Mouse (Mus musculus) thymus, postnatal 36 days (tissue): ENCODE results near the gene Gsap.
"Not testable (repeated sequence)": the region's sequence is repeated elsewhere in the genome, so short reads cannot be mapped to it uniquely, and the experiment has no call there.

Experiments
- DNase-seq, 2 experiments: peaks; one replicate each; pipeline ENCODE4 v3.0.0; 2022; ENCODE audit warnings: mixed read lengths in 2 of 2

The Gsap gene

DNA sequence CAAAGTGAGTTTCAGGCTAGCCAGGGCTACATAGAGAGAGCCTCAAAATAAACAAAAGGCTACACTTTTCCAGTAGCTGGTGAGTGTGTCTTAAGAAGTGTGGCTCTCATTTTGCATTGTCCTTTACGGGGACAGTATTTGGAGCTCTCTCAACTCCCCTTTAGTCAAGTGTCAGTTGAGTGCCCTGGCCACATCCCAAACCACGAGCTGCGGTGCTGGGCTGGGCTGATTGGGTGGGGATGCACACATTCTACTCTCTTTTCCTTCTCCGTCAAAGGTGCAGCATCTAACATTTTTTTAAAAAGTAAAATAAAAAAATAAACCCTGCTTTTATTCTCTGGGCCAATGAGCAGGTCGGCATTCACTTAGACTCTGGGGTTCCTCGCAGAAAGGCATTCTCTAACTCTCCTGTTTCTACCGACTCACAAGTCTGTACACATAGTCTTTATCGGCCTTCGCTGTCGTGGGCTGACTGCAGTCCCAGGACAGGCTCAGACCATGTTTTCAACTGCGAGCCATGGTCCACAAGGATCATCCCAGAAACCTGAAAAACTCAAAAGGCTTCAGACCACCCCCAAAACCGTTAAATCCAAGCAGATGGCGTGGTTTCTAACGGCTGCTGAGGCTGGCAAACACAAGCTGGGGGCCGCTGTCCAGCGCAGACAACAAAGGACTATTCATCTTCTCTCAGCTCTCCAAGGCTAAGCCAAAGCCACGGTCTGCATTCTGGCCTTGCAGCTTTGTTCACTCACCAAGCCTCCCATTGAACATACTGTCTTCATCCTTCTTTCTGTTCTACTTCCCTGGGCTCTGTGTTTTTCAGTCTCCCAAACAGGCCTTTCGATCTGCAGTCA, 77.4 kb downstream of the Gsap start:
- DNase-seq, result no peak

DNA sequence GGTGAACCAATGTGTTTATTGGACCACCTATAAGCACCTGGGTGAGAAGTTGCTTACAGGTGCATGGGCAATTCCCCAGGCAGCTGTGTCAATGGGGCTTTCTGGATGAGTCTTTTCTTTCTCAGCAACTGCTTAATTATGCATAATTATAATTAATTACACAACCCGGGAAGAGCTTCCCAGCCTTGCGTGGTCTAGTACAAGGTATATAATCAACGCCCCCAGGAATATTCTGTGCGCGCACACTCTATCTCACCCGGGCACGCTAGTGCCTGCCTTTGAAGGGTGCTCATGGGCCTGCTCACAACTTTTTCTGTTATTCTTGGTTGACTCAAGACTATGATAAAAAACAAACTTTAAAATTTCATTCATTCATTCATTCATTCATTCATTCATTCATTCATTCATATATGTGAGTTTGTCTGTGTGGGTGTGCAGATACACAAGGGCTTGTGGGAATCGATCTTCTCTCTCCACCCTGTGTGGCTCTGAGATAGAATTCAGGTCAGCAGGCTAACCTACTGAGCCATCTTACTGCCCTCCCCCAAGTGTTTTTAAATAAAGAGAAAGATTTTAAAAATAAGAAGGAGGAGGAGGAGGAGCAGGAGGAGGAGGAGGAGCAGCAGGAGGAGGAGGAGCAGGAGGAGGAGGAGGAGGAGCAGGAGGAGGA, 78.4 kb downstream of the Gsap start:
- no peak for DNase-seq

DNA sequence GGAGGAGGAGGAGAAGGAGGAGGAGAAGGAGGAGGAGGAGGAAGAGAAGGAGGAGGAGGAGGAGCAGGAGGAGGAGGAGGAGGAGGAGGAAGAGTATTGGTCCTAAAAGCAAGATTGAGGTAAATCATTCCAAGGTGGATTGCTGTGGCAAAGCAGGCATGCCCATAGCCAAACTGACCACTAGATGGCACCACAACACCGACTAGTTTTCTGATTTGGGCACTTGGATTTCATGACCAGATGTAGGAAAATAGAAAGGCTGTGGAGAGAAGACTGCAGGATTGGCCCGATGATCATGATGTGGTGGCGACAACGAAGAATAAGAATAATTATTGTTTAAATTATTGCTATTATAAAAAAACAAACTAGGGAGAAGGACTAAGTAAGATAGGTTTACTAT, 79.0 kb downstream of the Gsap start:
- DNase-seq, result peak; percentile 57 to 66

DNA sequence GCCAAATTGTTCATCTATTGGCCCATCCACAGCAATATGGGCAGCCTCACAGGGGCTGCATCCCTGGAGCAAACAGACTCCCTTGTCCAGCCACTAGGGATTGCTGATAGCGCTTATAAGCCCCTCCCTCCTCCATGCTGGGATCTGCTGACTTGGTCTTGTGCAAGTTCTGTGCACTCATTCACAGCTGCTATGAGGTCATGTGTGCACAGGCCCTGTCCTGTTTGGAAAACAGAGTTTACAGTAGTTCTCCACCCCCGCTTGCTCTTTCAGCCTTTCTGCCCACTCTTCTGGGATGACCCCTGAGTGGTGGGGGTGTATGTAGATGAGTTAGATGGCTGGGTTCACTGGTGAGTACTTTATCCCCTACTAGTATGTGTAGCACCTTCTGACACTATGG, 81.0 kb downstream of the Gsap start:
- no peak for DNase-seq

DNA sequence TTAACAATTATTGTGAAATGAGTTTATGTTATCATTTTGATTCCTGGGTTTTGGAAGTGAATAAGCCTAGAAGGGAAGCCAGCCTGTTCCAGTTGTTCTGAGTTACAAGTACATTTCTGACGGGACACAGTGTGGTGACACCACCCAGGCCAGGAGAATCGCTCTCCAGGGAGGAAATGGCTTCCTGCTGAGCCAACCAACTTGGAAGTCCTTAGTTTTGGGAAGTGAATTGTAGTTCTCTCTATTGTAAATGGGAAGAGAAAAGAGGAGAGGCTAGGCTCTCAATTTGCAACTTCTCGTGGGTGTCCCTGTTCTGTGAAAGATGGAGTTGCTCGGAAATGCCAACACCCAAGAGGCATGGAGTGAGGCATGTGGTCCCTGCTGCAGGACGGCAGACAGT, 83.4 kb downstream of the Gsap start:
- DNase-seq, result no peak

DNA sequence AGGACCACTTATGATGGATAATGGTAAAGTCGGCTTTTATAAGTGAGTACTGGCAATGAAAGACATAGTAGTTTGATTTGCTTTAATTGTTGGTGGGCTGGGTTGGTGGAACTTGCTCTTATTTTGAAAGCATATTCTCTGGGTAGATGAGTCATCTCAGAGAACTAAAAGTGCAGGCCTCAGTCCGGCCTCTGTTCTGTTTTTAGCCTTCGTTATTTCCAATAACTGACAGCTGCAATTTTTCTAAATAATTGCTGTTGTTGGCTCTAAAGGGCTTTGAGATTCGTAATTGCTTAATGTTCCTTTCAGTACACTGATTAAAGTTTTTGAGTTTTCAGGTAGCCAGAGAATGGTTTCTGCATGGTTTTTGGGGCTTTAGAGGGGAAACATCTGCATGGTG, 84.7 kb downstream of the Gsap start:
- no peak for DNase-seq

DNA sequence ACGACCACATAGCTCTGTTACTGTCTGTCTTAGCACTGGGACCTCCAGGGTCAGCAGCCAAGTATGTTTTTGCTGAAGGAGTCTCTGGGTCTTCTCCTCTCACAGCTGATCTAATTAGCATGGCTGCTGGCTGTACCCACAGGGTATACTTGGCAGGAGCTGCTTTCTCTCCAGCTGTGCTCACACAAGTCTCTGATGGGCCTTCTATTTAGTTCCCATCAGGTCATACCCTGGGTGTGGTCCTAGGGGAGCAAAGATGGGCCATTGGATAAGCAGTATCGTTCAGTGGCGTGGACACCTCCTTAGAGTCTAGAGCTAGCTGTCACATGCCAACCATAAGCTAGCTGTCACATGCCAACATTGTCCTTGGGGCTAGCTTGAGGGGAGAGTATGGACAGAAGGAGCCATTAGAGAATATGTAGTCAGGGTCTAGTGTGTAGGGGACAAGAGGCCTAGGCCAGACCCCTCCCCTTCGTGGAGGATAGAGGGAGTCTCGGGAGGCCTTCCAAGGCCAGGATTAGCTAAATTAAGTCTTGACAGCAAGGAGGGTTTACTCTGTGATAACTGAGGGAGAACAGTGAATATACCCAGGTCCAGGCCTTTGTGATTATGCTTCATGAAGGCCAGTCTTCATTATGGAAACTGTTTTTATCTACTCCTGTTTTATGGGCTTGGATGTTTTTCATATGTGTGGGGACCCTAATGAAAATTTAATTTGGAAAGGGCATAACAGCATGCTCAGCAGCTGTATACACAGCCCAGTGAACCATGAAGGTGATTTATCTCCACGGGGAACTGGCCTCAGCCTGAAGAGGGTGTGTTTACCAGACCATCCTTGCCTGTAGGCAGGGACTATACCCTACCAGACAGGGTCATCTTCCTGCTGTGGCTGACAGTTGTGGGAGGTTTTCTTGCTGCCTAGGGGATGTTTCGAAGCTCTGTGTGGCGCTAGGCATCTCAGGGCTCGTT, 85.6 kb downstream of the Gsap start:
- DNase-seq, result no peak

DNA sequence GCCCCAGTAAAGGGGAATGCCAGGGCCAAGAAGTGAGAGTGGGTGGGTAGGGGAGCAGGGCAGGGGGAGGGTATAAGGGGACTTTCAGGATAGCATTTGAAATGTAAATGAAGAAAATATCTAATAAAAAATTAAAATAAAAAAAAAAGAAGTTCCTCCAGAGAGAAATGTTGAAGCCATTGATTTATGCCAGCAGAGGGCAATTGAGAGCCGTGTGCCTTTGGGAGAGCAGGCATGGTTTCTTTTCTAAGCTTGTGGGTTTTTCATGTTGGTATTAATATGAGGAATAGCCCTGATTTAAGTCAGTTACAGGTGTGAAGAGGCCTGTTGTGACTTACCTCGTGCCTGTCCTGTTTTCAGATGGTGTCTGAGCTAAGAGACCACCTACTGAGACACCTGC, 91.6 kb downstream of the Gsap start:
- DNase-seq, result not testable (repeated sequence)

DNA sequence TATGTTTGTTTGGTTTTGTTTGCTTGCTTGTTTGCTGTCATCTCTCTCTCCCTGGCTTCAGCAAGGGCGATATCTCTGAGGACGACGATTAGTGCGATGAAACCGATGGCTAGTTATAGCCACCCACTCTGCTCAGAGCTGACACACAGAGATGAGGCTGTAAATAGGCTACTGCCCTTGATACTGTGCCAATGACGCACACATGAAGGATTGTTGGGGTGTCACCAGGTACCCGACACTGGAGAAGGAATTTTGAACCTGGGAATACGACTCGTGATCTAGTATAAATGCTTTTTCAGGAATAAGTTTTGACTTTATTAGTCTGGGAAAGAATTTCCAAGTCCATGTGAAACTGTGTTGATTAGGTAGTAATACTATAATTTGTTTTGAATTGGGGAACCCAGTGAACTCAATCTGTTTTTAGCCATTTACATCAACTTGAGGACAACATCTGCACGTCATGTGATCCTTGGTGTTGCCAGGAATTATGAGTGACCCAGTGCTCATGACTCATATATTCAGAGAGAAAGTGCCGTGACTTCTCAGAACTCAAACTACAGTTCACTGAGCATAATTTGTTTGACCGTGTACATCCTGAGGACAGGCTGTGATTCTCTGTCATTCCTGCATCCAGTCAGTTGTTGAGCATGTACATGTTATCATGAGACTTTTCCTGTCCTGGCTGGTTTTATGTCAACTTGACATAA, 97.5 kb downstream of the Gsap start:
- no peak for DNase-seq

DNA sequence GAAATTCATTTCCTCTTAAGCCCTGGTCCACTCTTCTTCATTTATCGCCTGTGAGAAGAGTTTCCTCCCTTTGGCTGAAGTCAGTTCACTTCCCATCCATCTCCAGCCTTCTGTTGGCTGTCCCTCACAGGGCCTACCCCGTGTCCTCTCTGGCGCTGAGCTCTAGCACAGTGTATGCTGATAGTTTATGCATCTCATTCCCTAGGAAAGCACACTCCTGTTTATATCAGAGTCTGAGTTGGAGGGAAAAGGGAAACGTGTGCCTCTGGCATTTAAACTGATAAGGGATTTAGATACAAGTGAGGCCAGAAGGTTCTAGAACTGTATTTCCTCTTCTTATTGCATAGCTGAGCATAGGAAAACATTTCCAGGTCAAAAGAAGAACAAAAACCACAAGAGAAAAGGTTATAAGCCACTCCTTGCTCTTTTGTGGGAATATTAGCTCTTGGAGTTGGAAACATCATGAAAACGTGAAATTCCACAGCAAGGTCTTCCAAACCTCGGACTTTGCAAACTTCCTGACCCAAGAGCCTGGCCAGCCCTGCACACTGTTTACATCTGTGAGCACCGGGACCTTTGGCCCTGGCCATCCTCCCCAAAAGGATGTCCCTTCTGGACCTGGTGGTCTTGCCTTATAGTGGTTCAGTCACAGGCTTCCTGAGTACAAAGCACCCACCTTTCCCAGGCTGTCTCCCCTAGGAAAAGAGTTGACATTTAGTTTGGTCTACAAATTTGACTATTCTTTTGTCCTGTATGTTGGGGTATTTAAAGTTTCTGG, 102.8 kb downstream of the Gsap start:
- DNase-seq, result no peak

DNA sequence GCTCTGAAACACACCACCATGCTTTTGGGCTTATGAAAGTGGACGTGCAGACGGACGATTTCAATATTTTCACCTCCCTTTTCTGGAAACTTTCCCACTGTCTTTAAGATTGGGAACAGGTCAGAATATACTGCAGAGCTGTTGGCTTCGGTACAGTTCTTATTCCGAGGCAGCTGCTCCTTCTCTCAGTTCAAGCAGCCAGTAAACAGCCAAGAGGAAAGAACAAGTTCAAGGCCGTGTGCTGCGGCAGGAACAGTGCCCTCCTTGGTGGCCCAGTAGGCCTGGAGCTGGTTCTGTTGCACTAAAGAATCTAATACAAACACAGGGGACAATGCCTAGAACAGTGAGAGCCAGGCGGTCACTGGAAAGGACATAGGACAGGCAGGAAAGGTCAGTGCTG, 104.5 kb downstream of the Gsap start:
- no peak for DNase-seq

DNA sequence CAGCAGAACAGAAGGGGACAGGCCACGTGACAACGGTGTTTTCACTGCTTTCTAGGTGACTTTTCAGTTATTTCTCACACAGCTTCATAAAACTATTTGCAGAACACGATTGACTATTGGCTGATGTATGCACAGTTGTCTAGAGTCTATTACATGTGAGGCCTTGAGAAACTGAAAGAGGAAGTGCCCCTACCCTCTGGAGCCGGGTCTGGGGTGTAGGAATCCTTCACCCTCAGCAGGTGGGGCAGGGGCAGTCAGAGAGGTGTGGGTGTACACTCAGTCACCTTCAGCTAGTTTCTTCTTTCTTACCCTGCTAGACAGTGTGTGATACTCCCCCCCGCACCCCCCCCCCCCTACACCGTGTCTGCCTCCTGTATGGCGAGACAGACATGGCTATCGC, 109.6 kb downstream of the Gsap start:
- DNase-seq, result no peak

DNA sequence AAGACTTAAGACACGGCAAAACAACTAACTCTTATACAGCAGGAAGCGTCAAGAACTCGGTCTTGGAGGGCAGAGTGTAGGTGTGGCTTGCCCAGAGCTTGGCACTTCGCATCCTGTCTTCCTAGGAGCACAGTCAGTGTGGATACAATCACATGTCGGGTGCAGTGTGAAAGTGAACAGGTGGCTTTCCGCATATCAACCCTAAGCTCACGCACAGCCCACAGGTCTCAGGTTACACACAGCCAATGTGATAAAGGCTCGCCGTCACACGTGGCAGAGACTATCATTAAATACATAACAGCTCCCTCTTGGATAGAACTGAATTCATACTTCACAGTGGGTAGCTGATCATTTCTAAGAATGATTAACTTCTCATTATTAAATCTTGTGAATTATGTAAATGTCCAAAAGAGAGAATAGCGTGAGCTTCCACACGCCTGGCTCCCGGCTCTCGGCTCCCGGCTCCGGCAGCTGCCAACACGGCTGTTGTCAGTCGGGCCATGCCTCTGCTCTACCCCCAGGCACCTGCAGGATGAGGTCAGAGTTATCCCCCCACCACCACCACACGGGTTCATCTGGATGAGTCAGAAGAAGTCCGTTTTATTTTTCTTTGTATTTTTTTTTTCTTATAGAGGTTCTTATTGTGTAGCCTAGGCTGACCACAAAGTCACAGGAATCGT, 113.2 kb downstream of the Gsap start:
- no peak for DNase-seq

DNA sequence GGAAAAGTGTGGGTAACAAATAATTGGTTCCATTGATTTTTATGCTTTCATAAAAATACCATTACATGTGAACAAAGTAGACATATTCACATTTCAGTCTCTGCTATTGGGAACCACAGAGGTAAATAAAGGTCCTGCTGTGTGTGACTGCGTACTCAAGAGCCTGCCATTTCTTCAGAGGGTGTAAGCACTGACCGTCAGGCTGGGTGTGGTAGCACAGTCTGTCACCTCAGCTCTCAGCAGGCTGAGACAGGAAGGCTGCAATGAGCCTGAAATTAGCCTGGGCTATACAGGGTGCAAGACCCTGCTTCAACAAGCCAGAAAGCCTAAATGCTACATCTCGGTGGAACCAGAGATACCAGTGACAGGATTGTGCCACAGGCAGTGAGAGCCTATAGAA, 114.0 kb downstream of the Gsap start:
- no peak for DNase-seq

DNA sequence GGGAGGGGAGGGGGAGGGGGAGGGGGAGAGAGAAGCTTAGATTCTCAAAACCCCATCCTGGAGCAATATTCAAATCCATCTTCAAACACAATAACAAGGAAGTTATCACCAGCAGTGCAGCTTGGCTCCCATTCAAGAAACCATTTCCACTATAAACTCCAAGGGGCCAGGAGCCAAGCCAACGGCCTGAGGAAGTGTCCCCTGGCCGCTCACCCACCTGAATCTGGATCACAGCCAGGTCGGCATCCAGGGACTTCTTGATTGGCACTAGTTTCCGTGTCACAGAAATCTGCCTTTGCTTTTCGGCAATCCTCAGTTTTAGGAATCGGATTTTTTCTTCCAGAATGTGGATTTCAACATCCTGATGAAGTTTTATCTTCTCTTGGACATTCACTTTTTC, 115.0 kb downstream of the Gsap start:
- no peak for DNase-seq

DNA sequence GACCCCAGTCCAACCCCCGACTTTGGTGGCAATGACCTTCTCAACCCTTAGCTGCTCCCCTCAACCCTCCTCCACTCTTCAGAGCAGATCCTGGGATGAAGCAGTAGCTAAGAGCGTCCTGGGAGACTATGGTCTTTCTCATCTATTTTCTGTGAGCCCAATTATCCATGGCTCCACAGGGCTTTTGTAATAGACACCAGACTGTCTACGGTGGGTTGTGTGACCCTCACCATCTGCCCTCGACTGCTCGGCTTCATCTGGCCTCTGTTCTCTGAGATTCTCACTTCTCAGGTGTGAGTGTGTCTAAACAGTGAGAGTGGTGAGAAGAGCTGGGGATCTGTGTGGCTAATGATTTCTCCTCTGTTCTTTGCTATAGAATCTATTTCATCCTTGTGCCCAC, 121.1 kb downstream of the Gsap start:
- no peak for DNase-seq

DNA sequence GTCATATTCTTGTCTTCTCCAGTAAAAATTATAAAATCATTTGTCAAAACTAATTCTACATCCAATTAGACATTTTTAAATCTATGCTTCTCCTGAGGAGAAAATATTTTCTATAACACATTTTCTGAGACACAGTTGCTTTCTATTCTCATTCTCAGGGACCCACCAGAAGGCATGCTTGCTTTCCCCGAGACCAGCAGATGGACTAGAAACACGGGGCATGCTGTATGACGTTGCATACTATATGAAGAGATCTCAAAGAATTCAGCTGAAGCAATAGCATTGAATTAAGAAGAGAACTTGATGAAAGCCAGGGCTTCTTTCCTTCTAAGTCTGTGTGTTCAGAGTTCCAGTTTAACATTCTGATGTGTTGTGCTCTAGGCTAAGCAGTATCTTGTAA, 128.6 kb downstream of the Gsap start:
- no peak for DNase-seq

DNA sequence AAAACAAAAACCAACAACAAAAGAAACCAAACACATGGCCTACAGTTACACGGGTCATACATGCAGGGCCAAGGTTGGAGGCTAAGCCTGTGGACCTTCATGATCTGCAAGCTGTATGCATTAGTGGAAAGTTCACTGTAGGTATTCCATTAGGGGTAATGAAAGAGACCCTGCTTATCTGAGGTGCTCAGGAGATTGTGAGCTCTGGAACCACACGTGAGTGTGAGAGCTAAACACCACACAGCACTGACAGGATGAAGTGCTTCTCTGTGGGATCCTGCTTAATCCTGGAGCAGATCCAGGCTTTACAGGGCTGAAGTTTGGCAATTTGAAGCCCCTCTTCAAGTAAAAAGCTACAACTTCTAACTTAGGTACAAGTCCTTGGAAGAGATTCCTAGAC, 134.1 kb downstream of the Gsap start:
- DNase-seq, result no peak

DNA sequence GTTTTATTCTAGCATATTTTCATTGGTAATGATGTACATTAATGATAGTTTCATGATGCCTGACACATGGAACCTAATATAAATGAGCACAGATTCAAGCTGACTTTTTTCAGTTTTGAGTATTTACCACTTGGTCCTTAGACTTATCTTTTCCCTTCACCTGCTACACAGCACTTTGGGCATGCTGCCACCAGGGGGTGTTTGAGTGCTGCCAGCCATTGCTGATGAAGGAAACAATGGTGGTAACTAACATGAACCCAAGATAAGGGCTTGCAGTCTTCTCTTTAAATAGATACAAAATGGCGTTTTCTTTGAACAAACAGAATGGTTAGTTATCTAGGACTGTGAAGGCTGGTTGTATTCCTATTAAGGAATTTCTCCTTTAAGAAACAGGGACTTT, 140.4 kb downstream of the Gsap start:
- DNase-seq, result peak; percentile 70 to 79

DNA sequence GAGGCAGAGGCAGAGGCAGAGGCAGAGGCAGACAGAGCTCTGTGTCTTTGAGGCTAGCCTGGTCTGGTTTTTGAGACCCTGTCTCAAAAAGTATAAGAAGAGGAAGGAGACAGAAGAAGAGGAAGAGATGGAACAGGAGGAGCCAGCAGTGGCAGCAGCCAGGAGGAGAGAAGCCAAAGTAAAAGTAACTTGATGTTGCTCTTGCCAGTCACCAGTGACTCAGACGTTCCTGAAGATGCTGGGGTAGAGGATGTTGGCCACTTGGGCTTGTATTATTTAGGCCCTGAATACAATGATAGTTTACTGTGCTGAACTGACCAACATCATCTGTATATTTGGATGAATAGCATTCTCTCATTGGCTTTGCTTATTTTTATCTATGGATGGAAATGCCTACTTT, 142.5 kb downstream of the Gsap start:
- no peak for DNase-seq
